In the genomic region with DNA sequence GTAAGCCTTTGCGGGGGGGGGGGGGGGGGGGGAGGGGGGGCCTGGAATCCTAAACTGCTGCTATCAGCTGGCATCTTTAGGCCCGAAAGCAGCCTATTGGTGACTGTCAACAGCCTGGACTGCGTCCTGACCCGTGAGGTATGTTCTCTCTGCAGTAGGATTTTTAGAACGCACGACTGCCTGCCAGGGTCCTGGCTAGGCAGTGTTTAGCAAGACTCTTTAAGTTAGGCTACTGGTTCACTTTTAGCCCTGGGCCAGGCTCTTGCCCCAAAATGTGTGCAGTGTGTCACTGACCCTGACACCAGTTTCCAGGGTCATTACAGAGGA, we compare ENCODE assay signal across 10 mouse cellular contexts. TPM values are rescaled to one million over a fixed set of nuclear protein-coding genes. Genes with fewer than 3 reads are reported as not detected.
DNase-seq lines count a peak whose midpoint lies in the region; ATAC-seq and TF ChIP-seq lines count a peak whose summit lies in the region.
"Had no signal": no experiment of that assay in that cellular context is flagged by ENCODE, and none has a peak within 500 bp of the region (broad histone marks: within the 10 kb centered on the region; RNA-seq: fewer than 3 reads in every experiment).

No protein-coding gene starts in this region.

- H3K9me3 ChIP-seq in kidney, embryonic 15.5 days (replicated peaks): no peaks in the 10 kb centered on the region
- no peaks in the 10 kb centered on the region for H3K9me3 ChIP-seq in embryonic facial prominence, embryonic 11.5 days (replicated peaks; ENCODE audit: control insufficient read depth, low read length)
- H3K9me3 ChIP-seq in intestine, embryonic 14.5 days (ENCODE audit: control insufficient read depth, low read length): no peaks in the 10 kb centered on the region

- peak overlapping the region; percentile 91 for H3K27ac ChIP-seq in kidney, embryonic 15.5 days
- peak overlapping the region; percentile 87 for H3K27ac ChIP-seq in embryonic facial prominence, embryonic 11.5 days (replicated peaks; ENCODE audit: low read depth, low read length)
- H3K27ac ChIP-seq in intestine, embryonic 14.5 days (ENCODE audit: low read depth): peak overlapping the region; percentile 87

- H3K36me3 ChIP-seq in kidney, embryonic 15.5 days: peaks cover 25% of the 10 kb centered on the region
- peaks cover 3% of the 10 kb centered on the region for H3K36me3 ChIP-seq in embryonic facial prominence, embryonic 11.5 days (replicated peaks; ENCODE audit: control insufficient read depth, insufficient read depth, low read depth, low read length)
- H3K36me3 ChIP-seq in intestine, embryonic 14.5 days (ENCODE audit: control insufficient read depth, insufficient read depth, low read length): peaks cover 22% of the 10 kb centered on the region
- H3K36me3 ChIP-seq in myocyte (ENCODE audit: control insufficient read depth, insufficient read depth): no peaks in the 10 kb centered on the region

- no peaks in the 10 kb centered on the region for H3K27me3 ChIP-seq in kidney, embryonic 15.5 days
- H3K27me3 ChIP-seq in embryonic facial prominence, embryonic 11.5 days (ENCODE audit: control insufficient read depth, insufficient read depth, low read length): no peaks in the 10 kb centered on the region
- H3K27me3 ChIP-seq in intestine, embryonic 14.5 days (replicated peaks; ENCODE audit: control insufficient read depth, insufficient read depth, low read length): no peaks in the 10 kb centered on the region
- no peaks in the 10 kb centered on the region for H3K27me3 ChIP-seq in myocyte (ENCODE audit: control insufficient read depth, insufficient read depth, insufficient read length)
- H3K27me3 ChIP-seq: Patski had no signal

- peak overlapping the region; percentile 87 for H3K4me2 ChIP-seq in kidney, embryonic 15.5 days
- H3K4me2 ChIP-seq in embryonic facial prominence, embryonic 11.5 days (ENCODE audit: low read depth, low read length): peak overlapping the region; percentile 92
- peak overlapping the region; percentile 75 for H3K4me2 ChIP-seq in intestine, embryonic 14.5 days (ENCODE audit: low read length)
- peak overlapping the region; percentile 88 for H3K4me2 ChIP-seq in myocyte (ENCODE audit: low read depth)

- peak overlapping the region; percentile 25 for H3ac ChIP-seq in myocyte (ENCODE audit: control insufficient read depth, insufficient read length)

- H3K4me1 ChIP-seq in kidney, embryonic 15.5 days: peaks cover 38% of the 10 kb centered on the region
- no peaks in the 10 kb centered on the region; the same call in 1 of the 2 replicates for H3K4me1 ChIP-seq in embryonic facial prominence, embryonic 11.5 days (ENCODE audit: control insufficient read depth, insufficient read depth, low read length)
- H3K4me1 ChIP-seq in intestine, embryonic 14.5 days (replicated peaks; ENCODE audit: control insufficient read depth, insufficient read depth, low read length): peaks cover 14% of the 10 kb centered on the region

- no peak for DNase-seq in kidney, postnatal 36 days
- DNase-seq in embryonic facial prominence, embryonic 11.5 days (ENCODE audit: low spot score): peak; percentile 36
- no peak for DNase-seq in intestine, embryonic 14.5 days (ENCODE audit: low spot score)
- no peak for DNase-seq in right cerebral cortex, postnatal 36 days (ENCODE audit: low spot score in 2 of 2)
- DNase-seq in gastrocnemius, postnatal 25 days: no peak
- DNase-seq in kidney, adult 18-20 months: no peak

- 8% methylated on average over 5 of the region's 6 CpGs for WGBS in kidney, embryonic 15.5 days
- 24% methylated on average over 5 of the region's 6 CpGs for WGBS in embryonic facial prominence, embryonic 11.5 days
- WGBS in intestine, embryonic 14.5 days: 20% methylated on average over 6 of the region's 6 CpGs

- no peaks in the 10 kb centered on the region for H3K79me2 ChIP-seq in myocyte (ENCODE audit: control insufficient read depth, insufficient read depth)

- no peak for TF ChIP-seq POLR2A in myocyte (IDR thresholded peaks at IDR 0.05; ENCODE audit: insufficient read length, low read depth)

- peak overlapping the region; percentile 64 for H3K4me3 ChIP-seq in kidney, embryonic 15.5 days (replicated peaks)
- peak overlapping the region; percentile 67 for H3K4me3 ChIP-seq in embryonic facial prominence, embryonic 11.5 days (ENCODE audit: low read depth, low read length)
- H3K4me3 ChIP-seq in intestine, embryonic 14.5 days (ENCODE audit: low read depth, low read length): peak overlapping the region; percentile 57
- H3K4me3 ChIP-seq in myocyte: peak overlapping the region; percentile 50

- H3K9ac ChIP-seq in kidney, embryonic 15.5 days: no peak overlapping the region
- H3K9ac ChIP-seq in embryonic facial prominence, embryonic 11.5 days (replicated peaks; ENCODE audit: low read length): peak overlapping the region; percentile 86
- peak overlapping the region; percentile 77 for H3K9ac ChIP-seq in intestine, embryonic 14.5 days (ENCODE audit: low read length)

- ATAC-seq in kidney, embryonic 15.5 days (replicated peaks; ENCODE audit: low FRiP score): no peak
- ATAC-seq in embryonic facial prominence, embryonic 11.5 days (replicated peaks; ENCODE audit: insufficient number of reproducible peaks, low FRiP score, low TSS enrichment, low read depth): peak; percentile 40; the same call in 1 of the 2 replicates
- peak; percentile 18; the same call in 1 of the 2 replicates for ATAC-seq in intestine, embryonic 14.5 days (replicated peaks; ENCODE audit: low FRiP score, low TSS enrichment, low read depth)

TF ChIP-seq in myocyte, 11 proteins besides CTCF, POLR2A, EP300 and RAD21:
- TF ChIP-seq REST (IDR thresholded peaks at IDR 0.05; ENCODE audit: insufficient read depth, insufficient read length) (no peak), TCF3 (IDR thresholded peaks at IDR 0.05; ENCODE audit: insufficient read length, low read depth) (no peak), SRF (IDR thresholded peaks at IDR 0.05; ENCODE audit: control insufficient read depth, insufficient read length, low read depth) (no peak), POLR2AphosphoS2 (IDR thresholded peaks at IDR 0.05; ENCODE audit: insufficient read length, low read depth) (no peak), MYOD1 (IDR thresholded peaks at IDR 0.05; ENCODE audit: control insufficient read depth in 1 of 3, insufficient read length in 2 of 3, low read depth in 2 of 3) (no peak), CEBPB (IDR thresholded peaks at IDR 0.05; ENCODE audit: insufficient read depth, poor library complexity, severe bottlenecking) (no peak), MAX (IDR thresholded peaks at IDR 0.05; ENCODE audit: low read depth) (no peak), TCF12 (IDR thresholded peaks at IDR 0.05; ENCODE audit: insufficient read depth, poor library complexity, severe bottlenecking) (no peak), MYOG (IDR thresholded peaks at IDR 0.05; ENCODE audit: control insufficient read depth in 1 of 3, insufficient read depth in 1 of 3, insufficient read length in 2 of 3, low read depth in 2 of 3) (no peak), USF1 (IDR thresholded peaks at IDR 0.05; ENCODE audit: low read depth) (no peak), E2F4 (IDR thresholded peaks at IDR 0.05; ENCODE audit: insufficient read depth) (no peak)

RNA-seq across cellular contexts. Expression of a gene that starts 0.3 kb away (rescaled TPM):
- 110 and 113 TPM in 2 replicates for polyA plus RNA-seq in kidney, embryonic 15.5 days (2015; fragmentation: Nextera tagmentation; extraction: Ambion mirVana)
- 129 and 146 TPM in 2 replicates for polyA plus RNA-seq in embryonic facial prominence, embryonic 11.5 days (2014; fragmentation: Nextera tagmentation; extraction: Ambion mirVana)
- polyA plus RNA-seq in intestine, embryonic 14.5 days (2014; fragmentation: Nextera tagmentation; extraction: Ambion mirVana): 180 TPM in 2 replicates
- polyA plus RNA-seq in myocyte (2012; fragmentation: generic; extraction: Trizol): 60.7 TPM
- total RNA-seq in gastrocnemius, postnatal 25 days (2021): 1 to 10 TPM; 2.5 TPM

RNA-seq across cellular contexts. Expression of a gene that starts 29.8 kb away (rescaled TPM):
- 14.4 and 15.8 TPM in 2 replicates for polyA plus RNA-seq in kidney, embryonic 15.5 days (2015; fragmentation: Nextera tagmentation; extraction: Ambion mirVana)
- 5.7 and 6.4 TPM in 2 replicates for polyA plus RNA-seq in embryonic facial prominence, embryonic 11.5 days (2014; fragmentation: Nextera tagmentation; extraction: Ambion mirVana)
- polyA plus RNA-seq in intestine, embryonic 14.5 days (2014; fragmentation: Nextera tagmentation; extraction: Ambion mirVana): 45.4 and 50.1 TPM in 2 replicates
- 10.5 TPM for polyA plus RNA-seq in myocyte (2012; fragmentation: generic; extraction: Trizol)
- 1 to 10 TPM; 3.0 to 3.9 TPM for total RNA-seq in gastrocnemius, postnatal 25 days (2021)

RNA-seq across cellular contexts. Expression of a gene that starts 48.5 kb away (rescaled TPM):
- polyA plus RNA-seq in kidney, embryonic 15.5 days (2015; fragmentation: Nextera tagmentation; extraction: Ambion mirVana): not detected in 2 replicates
- not detected in 2 replicates for polyA plus RNA-seq in embryonic facial prominence, embryonic 11.5 days (2014; fragmentation: Nextera tagmentation; extraction: Ambion mirVana)
- polyA plus RNA-seq in intestine, embryonic 14.5 days (2014; fragmentation: Nextera tagmentation; extraction: Ambion mirVana): not detected in 2 replicates
- not detected for polyA plus RNA-seq in myocyte (2012; fragmentation: generic; extraction: Trizol)
- total RNA-seq in gastrocnemius, postnatal 25 days (2021): not detected
- total RNA-seq: left cerebral cortex, postnatal 4 days had no signal
- polyA plus RNA-seq: Patski had no signal
